Mouse (Mus musculus) embryonic facial prominence, embryonic 11.5 days (tissue): ENCODE measurements around the gene Mylk. TPM values are rescaled to one million over a fixed set of nuclear protein-coding genes. Genes with fewer than 3 reads are reported as not detected.

Experiments used
- ATAC-seq: fragments of 200-750 bp; cut with Nextera tagmentation; replicated peaks from 2 replicates; pipeline ENCODE4 v1.8.0; 2017; ENCODE audit warnings: low read depth; ENCODE audit not compliant: insufficient number of reproducible peaks, low FRiP score, low TSS enrichment
- DNase-seq: peaks from one replicate; pipeline ENCODE4 v3.0.0-alpha.2; 2015; ENCODE audit warnings: low spot score
- H3K27ac ChIP-seq: fragments of 300-500 bp; sonication (generic); replicated peaks from 2 replicates; pipeline ENCODE4 v1.5.1; 2014; ENCODE audit warnings: mild to moderate bottlenecking, low read depth, low read length, control low read depth
- H3K27me3 ChIP-seq: fragments of 300-500 bp; sonication (generic); 2 replicates; pipeline ENCODE4 v1.6.1; 2014; ENCODE audit warnings: mild to moderate bottlenecking, low read length, moderate library complexity, mixed read lengths; ENCODE audit not compliant: control insufficient read depth, insufficient read depth
- H3K36me3 ChIP-seq: fragments of 300-500 bp; sonication (generic); replicated peaks from 2 replicates; pipeline ENCODE4 v1.6.1; 2014; ENCODE audit warnings: low read depth, mild to moderate bottlenecking, low read length, moderate library complexity, mixed read lengths; ENCODE audit not compliant: control insufficient read depth, insufficient read depth
- H3K4me1 ChIP-seq: fragments of 300-500 bp; sonication (generic); 2 replicates; pipeline ENCODE4 v1.6.1; 2014; ENCODE audit warnings: low read length, mixed read lengths; ENCODE audit not compliant: control insufficient read depth, insufficient read depth
- H3K4me2 ChIP-seq: fragments of 300-500 bp; sonication (generic); 2 replicates; pipeline ENCODE4 v1.6.1; 2014; ENCODE audit warnings: low read depth, mild to moderate bottlenecking, control low read depth, low read length, moderate library complexity
- H3K4me3 ChIP-seq: fragments of 300-500 bp; sonication (generic); 2 replicates; pipeline ENCODE4 v1.5.1; 2014; ENCODE audit warnings: low read depth, low read length, control low read depth
- H3K9ac ChIP-seq: fragments of 300-500 bp; sonication (generic); replicated peaks from 2 replicates; pipeline ENCODE4 v1.6.1; 2014; ENCODE audit warnings: mild to moderate bottlenecking, control low read depth, low read length
- H3K9me3 ChIP-seq: fragments of 300-500 bp; sonication (generic); replicated peaks from 2 replicates; pipeline ENCODE4 v1.6.1; 2016; ENCODE audit warnings: mild to moderate bottlenecking, low read length, inconsistent platforms, mixed read lengths; ENCODE audit not compliant: control insufficient read depth
- WGBS: fragments of 180-500 bp; shearing (Covaris S2); extraction: QIAGEN DNeasy Blood & Tissue Kit; methylation state at CpG from one replicate; pipeline ENCODE4 v1.1.7; 2014; 5-methylcytosine and 5-hydroxymethylcytosine counted together
- polyA plus RNA-seq: library from polyadenylated mRNA; unstranded; fragments of >200 nt; fragmentation: Nextera tagmentation; extraction: Ambion mirVana; gene quantifications from 2 replicates; pipeline ENCODE4 v1.2.1, GENCODE M21; 2014

The Mylk gene
- polyA plus RNA-seq, 1 experiment from 2014 or later: 5.8 TPM

DNA sequence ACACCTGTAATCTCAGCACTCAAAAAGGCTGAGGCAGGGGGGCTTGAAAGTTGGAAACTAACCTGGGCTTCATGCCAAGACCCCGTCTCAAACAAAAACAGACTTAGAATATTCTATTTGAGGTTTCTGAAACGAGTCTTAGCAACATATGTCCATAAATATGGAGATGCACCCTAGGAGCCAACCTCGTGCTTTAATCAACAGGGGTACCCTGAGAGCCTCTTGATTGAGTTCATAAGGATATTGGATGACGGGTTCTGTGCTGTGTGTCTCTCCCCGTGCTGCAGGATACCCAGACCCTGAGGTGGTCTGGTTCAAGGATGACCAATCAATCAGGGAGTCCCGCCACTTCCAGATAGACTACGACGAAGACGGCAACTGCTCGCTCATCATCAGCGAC lies 255.0 kb downstream of the Mylk start:
- Histone ChIP-seq H3K36me3 (no peaks in the 10 kb centered on the region), H3K4me3 (no peak overlapping the region), H3K4me1 (no peaks in the 10 kb centered on the region; the same call in 1 of the 2 replicates), H3K9ac (no peak overlapping the region), H3K27me3 (no peaks in the 10 kb centered on the region), H3K9me3 (no peaks in the 10 kb centered on the region), H3K4me2 (no peak overlapping the region), H3K27ac (no peak overlapping the region)
- DNase-seq: no peak
- ATAC-seq: no peak
- 42% methylated on average over 11 of the region's 11 CpGs for WGBS

DNA sequence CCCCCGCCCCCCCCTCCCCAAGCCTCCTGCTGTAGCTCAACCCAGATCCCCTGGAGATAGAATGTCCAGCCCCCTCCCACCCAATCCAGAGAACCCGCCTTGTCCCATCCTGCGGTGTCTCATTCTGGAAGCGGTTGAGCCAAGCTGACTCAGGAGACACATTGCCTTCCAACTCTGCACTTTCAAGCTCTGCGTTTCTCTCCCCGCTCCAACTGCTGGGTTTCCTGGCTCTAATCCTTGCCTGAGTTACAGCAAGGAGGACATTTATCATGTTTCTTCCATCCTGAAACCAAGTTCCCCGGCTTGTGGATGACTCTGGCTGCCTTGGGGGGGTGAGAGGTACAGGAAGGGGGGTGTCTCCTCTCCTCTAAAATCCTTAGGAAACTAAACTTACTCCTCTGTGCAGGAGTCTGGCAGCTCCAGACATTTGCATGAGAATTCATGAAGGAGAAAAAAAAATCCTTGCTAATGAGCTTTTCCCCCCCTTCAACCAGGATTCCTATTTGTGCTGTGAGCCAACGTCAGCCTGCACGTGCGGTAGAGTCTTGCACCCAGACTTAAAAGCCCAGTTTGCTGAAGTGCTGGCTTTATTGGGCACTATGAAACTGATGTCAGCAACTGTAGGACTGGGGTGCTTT lies 256.0 kb downstream of the Mylk start:
- H3K9ac ChIP-seq: no peak overlapping the region
- H3K27me3 ChIP-seq: no peaks in the 10 kb centered on the region
- no peak overlapping the region for H3K4me3 ChIP-seq
- H3K4me2 ChIP-seq: peak overlapping the region; percentile 25
- DNase-seq: peak; percentile 33
- no peaks in the 10 kb centered on the region for H3K36me3 ChIP-seq
- no peaks in the 10 kb centered on the region for H3K9me3 ChIP-seq
- H3K4me1 ChIP-seq: no peaks in the 10 kb centered on the region; the same call in 1 of the 2 replicates
- no peak overlapping the region for H3K27ac ChIP-seq
- no peak for ATAC-seq
- 11% methylated on average over 10 of the region's 10 CpGs for WGBS

DNA sequence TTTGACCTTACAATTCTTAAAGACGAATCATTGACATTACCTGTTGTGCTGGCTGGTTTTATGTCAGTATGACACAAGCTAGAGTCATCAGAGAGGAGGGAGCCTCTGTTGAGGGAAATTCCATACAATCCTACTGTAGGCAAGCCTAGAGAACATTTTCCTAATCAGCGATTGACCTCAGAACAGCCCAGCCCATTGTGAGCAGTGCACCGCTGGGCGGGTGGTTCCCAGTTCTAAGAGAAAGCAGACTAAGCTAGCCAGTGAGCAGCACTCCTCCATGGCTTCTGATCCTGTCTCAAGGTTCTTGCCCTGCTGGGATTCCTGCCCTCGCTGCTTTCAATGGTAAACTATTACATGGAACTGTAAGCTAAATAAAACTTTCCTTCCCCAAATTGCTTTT lies 259.3 kb downstream of the Mylk start:
- H3K27me3 ChIP-seq: no peaks in the 10 kb centered on the region
- ATAC-seq (no peak), DNase-seq (no peak)
- 70% methylated on average over 5 of the region's 5 CpGs for WGBS
- H3K36me3 ChIP-seq: no peaks in the 10 kb centered on the region
- H3K27ac ChIP-seq: no peak overlapping the region
- no peaks in the 10 kb centered on the region for H3K9me3 ChIP-seq
- H3K9ac ChIP-seq: no peak overlapping the region
- no peak overlapping the region for H3K4me3 ChIP-seq
- H3K4me2 ChIP-seq: no peak overlapping the region
- H3K4me1 ChIP-seq: no peaks in the 10 kb centered on the region; the same call in 1 of the 2 replicates

DNA sequence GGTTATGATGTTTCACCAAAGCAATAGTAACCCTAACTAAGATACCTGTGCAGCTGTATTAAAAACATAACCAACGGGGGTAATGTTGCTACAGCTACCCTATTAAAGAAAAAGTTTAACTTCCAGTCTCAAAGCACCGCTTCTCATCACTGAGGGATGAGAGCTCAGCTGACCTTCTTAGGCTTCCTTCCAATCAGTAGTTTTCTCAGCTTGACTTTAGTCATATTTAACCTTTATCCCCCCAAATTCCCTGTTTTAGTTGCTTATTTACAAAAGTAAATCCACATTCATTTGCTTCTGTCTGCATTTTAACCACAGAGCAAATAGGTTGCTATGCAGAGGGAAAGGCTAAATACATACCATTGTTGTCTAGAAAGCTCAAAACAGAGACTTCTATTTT lies 259.7 kb downstream of the Mylk start:
- H3K27me3 ChIP-seq: no peaks in the 10 kb centered on the region
- no peaks in the 10 kb centered on the region; the same call in 1 of the 2 replicates for H3K4me1 ChIP-seq
- no peak for ATAC-seq
- H3K4me3 ChIP-seq: no peak overlapping the region
- no peak overlapping the region for H3K4me2 ChIP-seq
- 88% methylated on average over 2 of the region's 2 CpGs for WGBS
- no peaks in the 10 kb centered on the region for H3K9me3 ChIP-seq
- H3K36me3 ChIP-seq: no peaks in the 10 kb centered on the region
- H3K27ac ChIP-seq: no peak overlapping the region
- no peak overlapping the region for H3K9ac ChIP-seq
- DNase-seq: no peak

DNA sequence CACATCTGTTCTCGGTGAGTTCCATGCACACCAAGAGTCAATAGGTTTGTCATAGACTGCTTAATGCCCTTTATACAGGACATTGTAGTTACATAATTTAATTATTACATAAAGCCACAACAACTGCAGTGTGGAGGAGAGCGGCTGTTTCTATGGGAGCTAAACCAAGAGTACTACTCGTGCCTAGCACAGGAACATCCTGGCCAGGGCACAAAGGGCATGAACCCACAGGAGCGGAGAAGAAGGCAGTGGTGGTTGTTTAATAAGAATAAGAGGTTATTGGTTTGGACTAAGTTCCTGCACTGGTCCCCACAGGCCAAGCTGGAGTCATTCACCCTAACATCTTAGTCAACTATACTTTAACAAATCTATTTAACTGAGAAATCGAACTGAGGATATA lies 261.2 kb downstream of the Mylk start:
- Histone ChIP-seq H3K27ac (no peak overlapping the region), H3K27me3 (no peaks in the 10 kb centered on the region), H3K4me2 (no peak overlapping the region)

DNA sequence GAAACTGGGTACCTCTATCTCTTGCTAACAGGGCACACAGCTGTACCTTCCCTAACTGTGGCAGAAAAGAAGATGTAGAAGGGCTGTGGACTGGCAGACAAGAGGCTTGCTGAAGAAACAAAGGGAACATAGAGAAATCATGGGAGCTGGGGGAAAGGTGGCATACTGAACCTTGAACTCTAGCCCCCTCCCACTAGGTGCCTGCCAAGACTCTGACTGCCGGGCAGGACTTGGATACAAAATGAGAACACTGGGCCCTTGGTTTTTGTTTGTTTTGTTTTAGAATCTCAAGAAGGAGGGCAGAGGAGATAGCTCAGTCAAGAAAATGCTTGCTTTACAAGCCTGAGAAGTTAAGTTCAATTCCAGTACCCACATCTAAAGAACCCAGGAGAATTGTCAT lies 262.4 kb downstream of the Mylk start:
- no peaks in the 10 kb centered on the region for H3K9me3 ChIP-seq
- no peak for ATAC-seq
- H3K27me3 ChIP-seq: no peaks in the 10 kb centered on the region

More for the DNA sequence above, 261.2 kb downstream of the Mylk start:
- H3K36me3 ChIP-seq: no peaks in the 10 kb centered on the region
- ATAC-seq: no peak
- no peaks in the 10 kb centered on the region for H3K9me3 ChIP-seq
- no peaks in the 10 kb centered on the region; the same call in 1 of the 2 replicates for H3K4me1 ChIP-seq
- no peak overlapping the region for H3K9ac ChIP-seq
- no peak overlapping the region for H3K4me3 ChIP-seq
- DNase-seq: no peak
- WGBS: 82% methylated on average over 5 of the region's 5 CpGs

DNA sequence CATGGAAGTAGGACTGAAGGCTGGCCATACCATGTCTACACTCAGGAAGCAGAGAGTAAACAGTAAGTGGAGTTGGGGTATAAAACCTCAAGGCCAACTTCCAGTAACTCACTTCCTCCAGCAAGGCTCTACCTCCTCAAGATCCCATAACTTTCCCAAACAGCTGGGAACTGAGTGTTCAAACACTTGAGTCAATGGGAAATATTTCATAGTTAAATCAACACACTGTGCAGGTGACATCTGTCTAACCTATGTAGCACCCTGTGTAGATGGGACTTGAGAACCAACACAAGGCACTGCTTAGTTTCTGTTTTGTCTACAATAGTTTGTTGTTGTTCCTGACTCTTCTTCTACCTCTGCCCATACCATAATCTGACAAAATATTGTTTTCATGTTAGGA lies 263.4 kb downstream of the Mylk start:
- Histone ChIP-seq H3K36me3 (no peaks in the 10 kb centered on the region), H3K4me3 (no peak overlapping the region), H3K9me3 (no peaks in the 10 kb centered on the region), H3K4me1 (no peaks in the 10 kb centered on the region), H3K27ac (no peak overlapping the region), H3K27me3 (no peaks in the 10 kb centered on the region), H3K4me2 (no peak overlapping the region), H3K9ac (no peak overlapping the region)
- no peak for ATAC-seq
- no peak for DNase-seq

More for the DNA sequence above, 262.4 kb downstream of the Mylk start:
- H3K36me3 ChIP-seq: no peaks in the 10 kb centered on the region
- H3K4me3 ChIP-seq: no peak overlapping the region
- WGBS: 67% methylated on average over 1 of the region's 1 CpGs
- no peak overlapping the region for H3K9ac ChIP-seq
- no peak overlapping the region for H3K4me2 ChIP-seq
- DNase-seq: no peak
- H3K27ac ChIP-seq: no peak overlapping the region
- no peaks in the 10 kb centered on the region for H3K4me1 ChIP-seq

DNA sequence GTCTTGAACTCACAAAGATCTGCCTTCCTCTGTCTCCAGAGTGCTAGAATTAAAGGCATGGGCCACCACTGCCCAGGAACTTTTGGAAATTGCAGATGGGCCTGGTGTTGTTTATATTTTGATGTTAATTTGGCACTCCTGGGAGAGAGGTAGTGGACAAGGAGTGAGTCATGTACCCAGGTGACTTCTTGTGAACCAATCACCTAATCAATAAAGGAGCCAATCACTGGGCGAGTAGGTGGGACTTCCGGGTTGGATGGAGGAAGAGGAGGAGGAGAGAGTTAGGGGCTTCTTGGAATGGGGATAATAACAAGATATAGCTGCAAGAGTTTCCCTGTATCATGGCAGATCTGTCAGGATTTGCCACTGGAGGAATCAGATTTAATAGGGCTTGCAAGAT lies 268.5 kb downstream of the Mylk start:
- H3K9ac ChIP-seq: no peak overlapping the region
- ATAC-seq (no peak), DNase-seq (no peak)
- H3K4me3 ChIP-seq: no peak overlapping the region
- no peaks in the 10 kb centered on the region for H3K36me3 ChIP-seq
- H3K27ac ChIP-seq: no peak overlapping the region
- H3K27me3 ChIP-seq: no peaks in the 10 kb centered on the region
- H3K4me2 ChIP-seq: no peak overlapping the region
- WGBS: 91% methylated on average over 2 of the region's 2 CpGs
- no peaks in the 10 kb centered on the region for H3K9me3 ChIP-seq
- H3K4me1 ChIP-seq: no peaks in the 10 kb centered on the region
